Mouse (Mus musculus): ENCODE measurements around the gene Hoxc8. TPM values are rescaled to one million over a fixed set of nuclear protein-coding genes. Genes with fewer than 3 reads are reported as not detected.

Gene Hoxc8
- polyA plus RNA-seq, 1 experiment: 1.1 TPM

DNA sequence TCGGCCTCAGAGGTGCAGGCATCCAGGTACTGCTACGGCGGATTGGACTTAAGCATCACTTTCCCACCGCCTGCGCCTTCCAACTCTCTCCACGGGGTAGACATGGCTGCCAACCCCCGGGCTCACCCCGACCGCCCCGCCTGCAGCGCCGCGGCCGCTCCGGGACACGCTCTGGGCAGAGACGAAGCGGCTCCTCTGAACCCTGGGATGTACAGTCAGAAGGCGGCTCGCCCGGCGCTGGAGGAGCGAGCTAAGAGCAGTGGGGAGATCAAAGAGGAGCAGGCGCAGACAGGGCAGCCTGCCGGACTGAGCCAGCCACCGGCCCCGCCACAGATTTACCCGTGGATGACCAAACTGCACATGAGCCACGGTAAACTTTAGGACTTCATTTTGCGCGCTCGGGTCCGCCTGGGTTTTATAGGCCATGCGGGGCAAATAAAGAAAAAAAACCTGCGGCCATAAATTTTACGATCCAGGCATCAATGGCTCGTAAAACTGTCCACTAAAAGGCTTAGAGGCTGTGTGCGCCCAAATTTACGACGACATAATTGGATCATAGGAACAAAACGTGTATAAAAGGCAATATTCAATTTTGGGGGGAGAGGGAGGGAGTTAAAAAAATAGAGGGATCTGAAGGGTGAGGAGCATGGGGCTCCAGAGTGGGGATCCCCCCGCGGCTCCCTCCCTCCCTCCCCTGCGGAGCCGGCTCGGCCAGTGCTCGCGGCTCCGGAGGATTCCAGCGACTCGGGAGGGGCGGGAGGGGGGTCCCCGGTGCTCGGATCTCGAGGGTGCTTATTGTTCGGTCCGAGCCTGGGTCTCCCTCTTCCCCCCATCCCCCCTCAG is 24.0 kb downstream of the Hoxc8 start:
- Histone ChIP-seq H3K27me3 (ENCODE audit: control insufficient read depth, insufficient read depth, insufficient read length) (no peaks in the 10 kb centered on the region), H3ac (ENCODE audit: control insufficient read depth, insufficient read length, low read depth) (no peak overlapping the region), H3K4me3 (ENCODE audit: insufficient read depth, poor library complexity, severe bottlenecking) (no peak overlapping the region), H3K79me3 (ENCODE audit: low read depth) (peaks cover 4% of the 10 kb centered on the region), H3K79me2 (ENCODE audit: control insufficient read depth, insufficient read depth) (peaks cover 12% of the 10 kb centered on the region), H3K36me3 (ENCODE audit: control insufficient read depth, insufficient read depth) (peaks cover 17% of the 10 kb centered on the region)
- TF ChIP-seq MAX (IDR thresholded peaks at IDR 0.05) (no peak), CTCF (IDR thresholded peaks at IDR 0.05; ENCODE audit: control insufficient read depth, insufficient read depth, insufficient read length) (no peak), USF1 (IDR thresholded peaks at IDR 0.05; ENCODE audit: low read depth) (no peak), CEBPB (IDR thresholded peaks at IDR 0.05; ENCODE audit: low read depth) (no peak), MYOD1 (IDR thresholded peaks at IDR 0.05; ENCODE audit: control insufficient read depth, insufficient read length, low read depth) (no peak), MYOG (IDR thresholded peaks at IDR 0.05; ENCODE audit: control insufficient read depth, extremely low read depth, insufficient read length) (no peak), FOSL1 (IDR thresholded peaks at IDR 0.05; ENCODE audit: insufficient read depth, low read length, poor library complexity, severe bottlenecking) (no peak)

DNA sequence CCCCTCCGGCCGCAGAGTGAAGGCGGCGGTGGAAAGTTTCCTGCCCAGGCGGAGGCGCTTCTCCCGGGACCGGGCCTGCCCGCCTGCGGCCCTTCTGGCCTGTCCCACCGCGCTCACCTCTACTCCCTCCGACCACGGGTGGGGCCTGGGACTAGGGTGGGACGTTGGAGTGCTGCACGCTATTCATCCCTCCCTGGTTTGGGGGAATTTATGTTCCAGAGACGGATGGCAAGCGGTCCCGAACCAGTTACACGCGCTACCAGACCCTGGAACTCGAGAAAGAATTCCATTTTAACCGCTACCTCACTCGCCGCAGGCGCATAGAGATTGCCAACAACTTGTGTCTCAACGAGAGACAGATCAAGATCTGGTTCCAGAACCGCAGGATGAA is 24.6 kb downstream of the Hoxc8 start:
- H3K27me3 ChIP-seq (ENCODE audit: control insufficient read depth, insufficient read depth, insufficient read length): no peaks in the 10 kb centered on the region
- no peak overlapping the region for H3K4me3 ChIP-seq (ENCODE audit: insufficient read depth, poor library complexity, severe bottlenecking)
- H3ac ChIP-seq (ENCODE audit: control insufficient read depth, insufficient read length, low read depth): no peak overlapping the region
- H3K36me3 ChIP-seq (ENCODE audit: control insufficient read depth, insufficient read depth): peaks cover 11% of the 10 kb centered on the region
- TF ChIP-seq MYOD1 (IDR thresholded peaks at IDR 0.05; ENCODE audit: control insufficient read depth, insufficient read length, low read depth) (no peak), USF1 (IDR thresholded peaks at IDR 0.05; ENCODE audit: low read depth) (no peak), MAX (IDR thresholded peaks at IDR 0.05) (no peak), CTCF (IDR thresholded peaks at IDR 0.05; ENCODE audit: control insufficient read depth, insufficient read depth, insufficient read length) (no peak), MYOG (IDR thresholded peaks at IDR 0.05; ENCODE audit: control insufficient read depth, extremely low read depth, insufficient read length) (no peak), FOSL1 (IDR thresholded peaks at IDR 0.05; ENCODE audit: insufficient read depth, low read length, poor library complexity, severe bottlenecking) (no peak)
- no peaks in the 10 kb centered on the region for H3K79me3 ChIP-seq (ENCODE audit: low read depth)
- peaks cover 6% of the 10 kb centered on the region for H3K79me2 ChIP-seq (ENCODE audit: control insufficient read depth, insufficient read depth)

DNA sequence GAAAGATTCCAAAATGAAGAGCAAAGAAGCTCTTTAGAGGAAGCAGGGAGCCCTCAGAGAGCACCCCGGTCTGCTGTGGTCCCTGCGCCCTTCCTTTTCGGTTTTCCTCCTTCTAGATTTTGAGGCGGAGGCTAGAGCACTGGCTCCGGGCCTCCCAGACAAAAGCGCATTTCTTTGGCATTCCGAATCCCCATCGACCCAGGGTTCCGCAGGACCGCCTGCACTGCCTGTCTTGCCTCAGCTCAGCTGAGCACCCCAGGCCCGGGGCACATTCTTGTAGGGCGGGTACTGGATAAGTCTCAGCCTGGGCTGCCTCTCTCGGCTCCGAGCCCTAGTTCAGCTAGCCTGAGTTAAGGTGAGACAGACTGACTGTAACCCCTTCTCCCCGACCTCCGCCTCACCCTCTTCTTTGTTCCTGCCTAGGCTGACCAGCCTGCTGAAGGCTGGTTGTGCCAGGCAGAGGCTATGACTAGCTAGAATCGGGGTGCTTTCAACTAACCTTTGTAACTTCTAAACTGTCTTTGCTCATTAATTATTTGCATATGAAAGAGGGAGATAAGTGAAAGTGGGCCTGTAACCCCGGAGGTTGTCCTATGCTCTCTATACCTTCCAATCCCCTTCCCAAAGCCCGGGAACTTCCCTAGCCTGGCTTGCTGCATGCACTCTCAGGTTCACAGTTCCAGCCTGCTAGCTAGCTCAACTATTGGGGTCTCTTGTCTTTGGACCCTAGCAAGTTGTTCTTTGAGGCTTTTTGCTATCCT is 25.2 kb downstream of the Hoxc8 start:
- H3ac ChIP-seq (ENCODE audit: control insufficient read depth, insufficient read length, low read depth): no peak overlapping the region
- H3K79me3 ChIP-seq (ENCODE audit: low read depth): no peaks in the 10 kb centered on the region
- no peaks in the 10 kb centered on the region for H3K27me3 ChIP-seq (ENCODE audit: control insufficient read depth, insufficient read depth, insufficient read length)
- peaks cover under 1% of the 10 kb centered on the region for H3K79me2 ChIP-seq (ENCODE audit: control insufficient read depth, insufficient read depth)
- peaks cover 5% of the 10 kb centered on the region for H3K36me3 ChIP-seq (ENCODE audit: control insufficient read depth, insufficient read depth)
- H3K4me3 ChIP-seq (ENCODE audit: insufficient read depth, poor library complexity, severe bottlenecking): no peak overlapping the region
- TF ChIP-seq USF1 (IDR thresholded peaks at IDR 0.05; ENCODE audit: low read depth) (no peak), MYOG (IDR thresholded peaks at IDR 0.05; ENCODE audit: control insufficient read depth, extremely low read depth, insufficient read length) (no peak), MYOD1 (IDR thresholded peaks at IDR 0.05; ENCODE audit: control insufficient read depth, insufficient read length, low read depth) (no peak), MAX (IDR thresholded peaks at IDR 0.05) (no peak), CEBPB (IDR thresholded peaks at IDR 0.05; ENCODE audit: low read depth) (no peak), FOSL1 (IDR thresholded peaks at IDR 0.05; ENCODE audit: insufficient read depth, low read length, poor library complexity, severe bottlenecking) (no peak), CTCF (IDR thresholded peaks at IDR 0.05; ENCODE audit: control insufficient read depth, insufficient read depth, insufficient read length) (no peak)

DNA sequence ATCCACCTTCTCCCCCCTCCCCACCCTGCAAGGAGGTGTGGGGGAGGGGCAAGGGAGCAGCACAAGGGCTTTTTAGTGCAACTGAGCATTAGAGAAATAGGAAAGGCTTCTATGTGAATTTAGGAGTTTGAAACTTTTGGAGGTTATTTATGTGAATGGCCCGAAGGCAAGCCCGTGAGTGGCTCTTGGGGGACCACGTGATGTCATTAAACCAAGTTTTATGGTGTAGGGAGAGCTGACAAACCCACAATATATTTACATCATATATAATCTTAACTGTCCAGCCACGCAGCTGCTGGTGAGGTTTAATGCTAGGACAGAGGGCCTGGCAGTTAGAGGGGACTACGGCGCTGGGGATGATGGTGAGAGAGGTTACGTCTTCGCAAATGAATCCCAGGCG is 28.2 kb downstream of the Hoxc8 start, which contains the start of gene Hoxc4:
TSS of gene Hoxc4 (plus strand) at position 299 of the 400 bp plus-strand sequence.
- no peaks in the 10 kb centered on the region for H3K79me3 ChIP-seq (ENCODE audit: low read depth)
- H3K27me3 ChIP-seq (ENCODE audit: control insufficient read depth, insufficient read depth, insufficient read length): no peaks in the 10 kb centered on the region
- no peaks in the 10 kb centered on the region for H3K36me3 ChIP-seq (ENCODE audit: control insufficient read depth, insufficient read depth)
- H3K79me2 ChIP-seq (ENCODE audit: control insufficient read depth, insufficient read depth): no peaks in the 10 kb centered on the region
- no peak within 1 kb of the TSS for H3K4me3 ChIP-seq (ENCODE audit: insufficient read depth, poor library complexity, severe bottlenecking)
- H3ac ChIP-seq (ENCODE audit: control insufficient read depth, insufficient read length, low read depth): no peak within 1 kb of the TSS
- no peak for TF ChIP-seq FOSL1 (IDR thresholded peaks at IDR 0.05; ENCODE audit: insufficient read depth, low read length, poor library complexity, severe bottlenecking)
- TF ChIP-seq MYOG (IDR thresholded peaks at IDR 0.05; ENCODE audit: control insufficient read depth, extremely low read depth, insufficient read length): no peak
- TF ChIP-seq CEBPB (IDR thresholded peaks at IDR 0.05; ENCODE audit: low read depth): no peak
- TF ChIP-seq CTCF (IDR thresholded peaks at IDR 0.05; ENCODE audit: control insufficient read depth, insufficient read depth, insufficient read length): no peak
- no peak for TF ChIP-seq MYOD1 (IDR thresholded peaks at IDR 0.05; ENCODE audit: control insufficient read depth, insufficient read length, low read depth)
- no peak for TF ChIP-seq USF1 (IDR thresholded peaks at IDR 0.05; ENCODE audit: low read depth)
- no peak for TF ChIP-seq MAX (IDR thresholded peaks at IDR 0.05)

DNA sequence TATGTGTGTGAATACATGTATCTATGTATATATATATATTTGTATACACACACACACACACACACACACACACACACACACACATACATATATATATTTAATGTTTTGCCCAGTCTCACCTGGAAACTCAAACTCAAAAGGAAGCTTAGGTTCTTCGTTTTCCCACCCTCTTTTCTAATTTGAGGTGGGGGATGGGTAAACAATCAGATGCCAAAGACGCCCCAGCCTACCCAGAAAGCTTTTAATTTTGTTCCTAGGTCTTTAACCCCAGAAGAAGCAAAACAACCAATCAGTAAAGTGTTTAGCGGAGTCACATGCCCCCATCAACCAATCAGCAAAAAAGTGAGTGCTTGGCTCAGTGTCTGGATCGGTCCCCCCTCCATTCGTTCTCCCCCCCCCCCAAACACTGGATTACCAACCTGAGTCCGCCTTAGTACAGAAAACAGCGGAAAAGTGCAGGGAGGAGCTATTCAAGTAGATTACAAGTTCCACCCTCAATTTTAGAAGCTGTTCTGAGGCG is 30.6 kb downstream of the Hoxc8 start:
- Histone ChIP-seq H3K79me3 (ENCODE audit: low read depth) (no peaks in the 10 kb centered on the region), H3K79me2 (ENCODE audit: control insufficient read depth, insufficient read depth) (no peaks in the 10 kb centered on the region), H3ac (ENCODE audit: control insufficient read depth, insufficient read length, low read depth) (no peak overlapping the region), H3K36me3 (ENCODE audit: control insufficient read depth, insufficient read depth) (no peaks in the 10 kb centered on the region), H3K27me3 (ENCODE audit: control insufficient read depth, insufficient read depth, insufficient read length) (no peaks in the 10 kb centered on the region), H3K4me3 (ENCODE audit: insufficient read depth, poor library complexity, severe bottlenecking) (no peak overlapping the region)
- TF ChIP-seq CTCF (IDR thresholded peaks at IDR 0.05; ENCODE audit: control insufficient read depth, insufficient read depth, insufficient read length) (no peak), MYOG (IDR thresholded peaks at IDR 0.05; ENCODE audit: control insufficient read depth, extremely low read depth, insufficient read length) (no peak), FOSL1 (IDR thresholded peaks at IDR 0.05; ENCODE audit: insufficient read depth, low read length, poor library complexity, severe bottlenecking) (no peak), MYOD1 (IDR thresholded peaks at IDR 0.05; ENCODE audit: control insufficient read depth, insufficient read length, low read depth) (no peak), CEBPB (IDR thresholded peaks at IDR 0.05; ENCODE audit: low read depth) (no peak), USF1 (IDR thresholded peaks at IDR 0.05; ENCODE audit: low read depth) (peak; percentile 74), MAX (IDR thresholded peaks at IDR 0.05) (no peak)
